Mouse (Mus musculus) spleen, postnatal 36 days (tissue): Measurements from ENCODE around the gene AC134908.4.
A peak's percentile ranks its signal among the peaks of the same experiment; 100 is the strongest.
"Not testable (repeated sequence)": the region's sequence is repeated elsewhere in the genome, so short reads cannot be mapped to it uniquely, and the experiment has no call there.

Source experiments
- DNase-seq, 2 experiments: peaks; one replicate each; pipeline ENCODE4 v3.0.0; 2022; ENCODE audit warnings: low spot score in 2 of 2, mixed read lengths in 1 of 2

AC134908.4 gene

GRCm38 (mm10) chr17:25808789-25809605, 13.5 kb upstream of the AC134908.4 start, which contains the start of gene Fbxl16:
Fbxl16 (plus strand) TSS chr17:25809085.
- DNase-seq = no peak

- no peak for DNase-seq
Observed at GRCm38 (mm10) chr17:25808028-25808427, 12.6 kb upstream of the AC134908.4 start.

GRCm38 (mm10) chr17:25807452-25807851, 12.0 kb upstream of the AC134908.4 start:
- not testable (repeated sequence) for DNase-seq

- no peak for DNase-seq
Observed at GRCm38 (mm10) chr17:25806507-25806906, 11.0 kb upstream of the AC134908.4 start.

DNA sequence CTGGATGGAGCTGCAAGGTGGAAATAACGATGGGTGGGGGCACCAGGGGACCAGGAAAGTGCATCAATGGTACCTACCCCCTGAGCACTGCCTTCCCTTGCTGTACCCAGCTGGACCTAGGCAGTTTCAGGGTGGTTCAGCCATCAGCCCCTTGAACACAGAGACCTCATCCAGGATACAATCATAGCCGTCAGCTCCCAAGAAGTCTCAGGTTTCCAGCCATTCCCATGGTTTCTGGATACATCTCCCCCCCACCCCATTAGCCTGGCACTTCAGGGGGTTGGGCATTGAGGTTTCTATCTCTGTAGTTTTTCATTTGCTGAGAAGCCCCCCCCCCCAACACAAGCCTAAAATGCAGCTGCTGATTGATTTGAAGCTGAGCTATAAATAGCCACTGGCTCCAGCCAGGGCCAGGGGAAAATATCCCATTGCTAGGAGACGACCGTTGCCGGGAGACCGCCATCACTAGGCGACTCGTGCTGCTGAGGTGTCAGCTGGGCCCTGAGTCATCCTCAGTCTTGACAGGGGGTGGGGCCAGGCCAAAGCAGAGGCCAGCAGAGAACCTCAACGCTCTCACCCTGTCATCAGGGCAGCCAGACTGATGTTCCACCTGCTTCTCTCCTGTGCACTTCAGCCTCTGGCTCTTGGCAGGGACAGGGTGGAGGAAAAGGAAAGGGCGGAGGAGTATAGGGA, 7.5 kb upstream of the AC134908.4 start:
- DNase-seq = no peak

- DNase-seq = peak; percentile 68 to 71
Observed at GRCm38 (mm10) chr17:25801029-25801428, 5.6 kb upstream of the AC134908.4 start.

GRCm38 (mm10) chr17:25796951-25797369, 1.5 kb upstream of the AC134908.4 start, which contains the start of gene Metrn:
Metrn (minus strand) TSS chr17:25797136.
- peak; percentile 84 to 85 for DNase-seq

- DNase-seq = no peak
Observed at GRCm38 (mm10) chr17:25796211-25796771, 832 bp upstream of the AC134908.4 start.

DNA sequence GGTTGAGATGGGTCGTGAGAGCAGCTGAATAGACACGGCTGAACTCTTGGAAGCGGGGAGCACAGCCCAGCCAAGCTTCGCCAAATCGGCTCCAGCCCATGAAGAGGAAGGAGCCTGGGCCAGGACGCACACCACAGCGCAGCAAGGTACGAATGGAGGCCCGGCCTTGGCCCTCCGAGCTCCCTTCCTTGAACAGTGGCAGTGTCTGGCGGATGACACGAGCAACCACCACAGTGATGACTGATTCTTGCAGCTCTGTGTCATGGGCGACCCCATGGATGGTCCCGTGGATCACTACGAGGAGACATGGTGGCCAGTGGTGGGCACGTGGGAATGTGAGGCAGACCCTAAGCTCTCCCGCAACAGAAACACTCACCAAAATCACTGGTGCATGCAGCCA, 461 bp downstream of the AC134908.4 start:
- no peak for DNase-seq

- DNase-seq = no peak
Observed at GRCm38 (mm10) chr17:25794197-25794596, 1.3 kb downstream of the AC134908.4 start.

DNA sequence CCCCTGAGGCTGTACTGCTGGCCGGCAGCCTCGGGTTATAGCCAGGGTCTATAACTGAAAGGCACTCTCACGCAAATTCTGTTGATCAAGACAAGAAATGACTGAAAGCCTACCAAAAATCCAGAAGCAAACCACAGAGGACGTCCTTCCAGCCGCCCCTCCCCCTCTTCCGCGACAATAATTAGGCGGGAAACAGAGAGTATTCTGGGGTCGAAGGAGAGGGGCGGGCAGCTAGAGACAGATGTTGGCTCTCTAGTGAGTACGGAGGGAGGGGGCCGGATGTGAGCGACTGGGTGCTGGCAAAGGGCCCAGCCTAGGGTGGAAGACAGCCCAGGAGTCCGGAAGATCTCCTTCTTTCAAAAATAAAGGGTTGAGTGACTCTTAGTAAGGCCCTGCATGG, 2.8 kb downstream of the AC134908.4 start, which contains the start of gene Fam173a:
Gene Fam173a (minus strand): TSS at position 287 of the 400 bp plus-strand sequence.
- peak; percentile 77 to 78 for DNase-seq

DNA sequence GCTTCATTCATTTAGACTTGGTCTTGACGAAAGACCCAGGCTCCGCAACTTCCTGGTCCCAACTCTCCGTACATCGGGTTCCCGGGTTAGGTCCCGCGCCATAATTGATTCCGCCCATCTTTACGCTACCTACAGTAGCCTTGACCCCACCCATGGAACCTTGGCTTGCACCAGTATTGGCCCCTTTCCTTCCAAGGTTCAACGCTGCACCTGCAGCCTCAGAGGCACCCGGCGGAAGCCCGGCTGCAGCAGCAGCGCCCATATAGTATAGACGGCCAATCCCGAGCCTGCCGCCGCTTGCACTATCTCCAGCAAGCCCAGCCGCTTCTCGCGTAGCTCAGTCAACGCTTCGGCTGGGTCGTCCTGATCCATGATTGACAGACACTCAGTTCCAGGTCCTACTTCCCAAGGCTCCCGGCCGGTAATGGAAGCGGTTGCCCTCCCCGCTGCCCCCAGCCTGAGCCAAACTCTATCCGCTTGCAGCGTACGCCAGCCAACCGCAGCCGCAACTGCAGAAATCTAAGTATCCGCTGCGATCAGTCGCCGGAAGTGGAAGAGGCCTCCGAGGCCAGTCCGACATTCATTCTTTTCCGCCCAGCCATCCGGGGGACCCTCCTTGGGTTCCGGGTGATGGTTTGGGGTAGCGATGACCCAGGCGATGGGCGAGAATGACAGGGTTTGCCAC, 3.5 kb downstream of the AC134908.4 start:
- peak; percentile 84 to 85 for DNase-seq

- no peak for DNase-seq
Observed at GRCm38 (mm10) chr17:25791320-25791842, 4.1 kb downstream of the AC134908.4 start.

DNA sequence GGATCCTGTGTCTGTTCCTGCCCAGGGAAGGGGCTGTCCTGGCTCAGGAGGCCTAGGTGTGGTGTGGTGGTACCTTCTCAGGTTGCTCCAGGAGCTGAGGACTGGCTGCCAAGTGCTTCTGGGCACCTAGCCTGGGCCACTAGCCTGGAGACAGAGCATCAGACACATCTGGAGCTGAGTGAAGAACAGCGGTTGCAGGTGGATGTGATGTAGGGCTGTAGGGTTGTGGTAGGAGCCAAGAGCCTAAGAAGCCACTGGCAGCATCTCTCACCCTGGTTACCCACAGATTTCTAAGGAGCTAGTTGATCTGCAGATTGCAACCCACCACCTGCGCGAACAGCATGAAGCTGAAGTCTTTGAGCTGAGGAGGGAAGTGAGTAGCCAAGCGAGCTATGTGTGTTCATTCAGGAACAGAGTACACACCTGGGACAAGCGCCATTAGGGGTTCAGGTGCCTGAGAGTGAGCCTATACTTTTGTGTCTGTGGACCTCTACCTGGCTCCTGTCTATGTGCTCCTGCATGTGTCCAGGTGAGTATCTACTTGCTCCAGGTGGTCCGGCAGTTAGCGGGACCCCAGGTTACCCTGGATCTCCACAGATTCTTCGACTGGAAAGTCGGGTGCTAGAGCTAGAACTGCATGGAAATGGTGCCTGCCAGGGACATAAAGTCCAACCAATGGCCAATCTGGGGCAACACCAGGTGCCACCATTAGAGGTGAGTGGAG, 8.5 kb downstream of the AC134908.4 start:
- DNase-seq = no peak

DNA sequence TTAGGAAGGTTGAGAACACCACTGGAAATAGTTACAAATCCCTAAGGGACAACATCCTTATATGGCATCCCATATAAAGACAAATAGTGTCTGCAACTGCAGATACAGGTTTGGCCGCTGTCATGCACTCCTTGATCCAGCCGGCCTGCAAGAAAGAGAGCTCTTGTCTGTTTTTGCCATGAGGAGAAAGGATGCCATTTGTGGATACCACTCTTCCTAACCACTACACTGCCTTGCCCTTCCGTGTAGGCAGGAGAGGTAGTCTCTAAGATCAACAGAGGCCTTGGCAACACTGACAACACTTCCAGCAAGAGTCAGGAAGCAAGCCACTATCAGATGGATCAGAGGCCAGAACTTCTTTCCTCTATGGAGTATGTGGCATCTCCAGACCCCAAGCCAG, 9.2 kb downstream of the AC134908.4 start, which contains the start of gene Ccdc78:
Gene Ccdc78 (plus strand): TSS at position 301 of the 400 bp plus-strand sequence.
- no peak for DNase-seq

DNA sequence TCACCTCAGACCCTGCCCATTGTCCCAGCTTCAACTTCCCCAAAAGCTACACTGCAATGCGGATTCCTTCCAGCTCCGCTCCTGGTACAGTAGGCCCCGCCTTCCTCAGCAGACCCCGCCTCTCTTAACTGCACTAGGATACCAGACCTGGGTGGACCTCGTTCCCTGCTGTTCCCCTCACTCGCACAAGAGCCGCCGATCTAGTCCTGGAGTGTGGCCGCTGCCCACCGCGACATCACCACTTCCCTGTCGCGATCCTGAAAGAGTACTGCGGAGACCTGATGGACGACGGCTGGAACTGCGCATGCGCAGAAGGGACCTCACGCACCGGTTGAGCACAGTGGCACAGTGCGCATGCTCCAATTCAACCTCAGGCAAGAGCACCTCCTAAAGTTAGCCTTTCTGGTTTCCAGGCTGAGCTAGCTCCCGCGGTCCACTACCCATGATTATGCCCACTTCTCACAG, 10.1 kb downstream of the AC134908.4 start, which contains the start of gene Haghl:
Gene Haghl (minus strand): TSS at position 393 of the 465 bp plus-strand sequence.
- peak; percentile 91 to 94 for DNase-seq

- DNase-seq = no peak
Observed at GRCm38 (mm10) chr17:25783861-25784574, 11.4 kb downstream of the AC134908.4 start.

DNA sequence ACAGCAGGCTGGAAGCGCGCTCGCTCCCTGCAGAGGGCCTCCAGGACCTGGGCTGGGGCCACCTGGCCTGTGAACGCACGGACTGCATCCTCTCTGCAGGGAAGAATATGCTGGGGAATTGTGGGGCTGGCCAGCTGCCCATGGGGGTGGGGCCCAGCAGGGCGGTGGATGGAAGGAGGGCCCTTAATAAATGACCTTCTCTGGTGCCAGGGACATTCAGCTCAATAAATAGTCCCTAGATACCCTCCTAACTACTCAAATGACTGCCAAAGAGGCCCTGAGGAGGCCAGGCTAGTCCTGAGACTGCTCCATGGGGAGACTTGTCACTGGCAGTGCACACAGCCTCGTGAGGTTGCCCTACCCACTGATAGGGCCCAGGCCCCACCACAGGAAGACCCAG, 12.4 kb downstream of the AC134908.4 start:
- no peak for DNase-seq

DNA sequence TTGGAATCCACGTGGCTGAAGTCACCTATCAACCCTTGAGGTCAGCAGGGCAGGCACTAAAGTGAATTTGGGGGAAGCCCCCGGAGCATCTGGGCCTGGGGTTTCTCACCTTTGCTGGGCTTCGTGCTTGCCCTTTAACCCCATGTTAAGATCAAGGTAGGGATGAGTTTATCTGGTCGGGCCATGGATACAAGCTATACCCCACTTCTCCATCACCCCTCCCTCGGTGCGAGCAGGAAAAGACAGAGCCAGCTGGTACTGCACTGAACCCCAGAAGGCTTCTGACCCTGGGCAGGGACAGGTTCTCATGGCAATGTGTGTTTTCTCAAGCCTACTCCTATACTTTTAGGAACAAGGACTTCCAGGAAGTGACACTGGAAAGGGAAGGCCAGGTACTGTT, 14.1 kb downstream of the AC134908.4 start:
- DNase-seq = no peak

- DNase-seq = no peak
Observed at GRCm38 (mm10) chr17:25777948-25778347, 17.5 kb downstream of the AC134908.4 start.
